Mouse (Mus musculus) heart, postnatal 0 days (tissue): ENCODE data around the gene Csnk2b. TPM values are rescaled to one million over a fixed set of nuclear protein-coding genes. Genes with fewer than 3 reads are reported as not detected.
"Not testable (repeated sequence)": the region's sequence is repeated elsewhere in the genome, so short reads cannot be mapped to it uniquely, and the experiment has no call there.

ENCODE experiments used
- ATAC-seq: fragments of 200-750 bp; cut with Nextera tagmentation; 2 replicates; pipeline ENCODE4 v1.8.0; 2017; ENCODE audit warnings: low read depth, moderate number of reproducible peaks, moderate library complexity; ENCODE audit not compliant: insufficient read depth
- DNase-seq: peaks from one replicate; pipeline ENCODE4 v3.0.0-alpha.2; 2016; ENCODE audit warnings: low spot score
- H3K27ac ChIP-seq: fragments of 300-500 bp; sonication (generic); 2 replicates; pipeline ENCODE4 v1.5.1; 2014; ENCODE audit warnings: low read depth, mild to moderate bottlenecking
- H3K27me3 ChIP-seq: fragments of 300-500 bp; sonication (generic); 2 replicates; pipeline ENCODE4 v1.6.1; 2014; ENCODE audit warnings: low read length, mixed read lengths; ENCODE audit not compliant: control insufficient read depth, insufficient read depth
- H3K36me3 ChIP-seq: fragments of 300-500 bp; sonication (generic); replicated peaks from 2 replicates; pipeline ENCODE4 v1.6.1; 2014; ENCODE audit warnings: low read length, mixed read lengths; ENCODE audit not compliant: control insufficient read depth, insufficient read depth
- H3K4me1 ChIP-seq: fragments of 300-500 bp; sonication (generic); 2 replicates; pipeline ENCODE4 v1.6.1; 2014; ENCODE audit warnings: antibody characterized with exemption; ENCODE audit not compliant: control insufficient read depth, insufficient read depth
- H3K4me2 ChIP-seq: fragments of 300-500 bp; sonication (generic); 2 replicates; pipeline ENCODE4 v1.6.1; 2014; ENCODE audit warnings: low read depth, mild to moderate bottlenecking, low read length, moderate library complexity
- H3K4me3 ChIP-seq: fragments of 300-500 bp; sonication (generic); 2 replicates; pipeline ENCODE4 v1.5.1; 2014; ENCODE audit warnings: low read depth, low read length
- H3K9ac ChIP-seq: fragments of 300-500 bp; sonication (generic); replicated peaks from 2 replicates; pipeline ENCODE4 v1.6.1; 2014; ENCODE audit warnings: low read depth, low read length, mixed read lengths
- H3K9me3 ChIP-seq: fragments of 300-500 bp; sonication (generic); replicated peaks from 2 replicates; pipeline ENCODE4 v1.6.1; 2016; ENCODE audit warnings: low read length; ENCODE audit not compliant: control insufficient read depth
- CTCF ChIP-seq: IDR thresholded peaks from 2 replicates; pipeline ENCODE4 v1.5.1; 2016; ENCODE audit warnings: antibody characterized with exemption, control low read depth, low read depth
- EP300 ChIP-seq: IDR thresholded peaks from 2 replicates; pipeline ENCODE4 v1.6.1; 2016; ENCODE audit warnings: antibody characterized with exemption, low read depth
- WGBS: fragments of 180-500 bp; shearing (Covaris S2); extraction: QIAGEN DNeasy Blood & Tissue Kit; methylation state at CpG from one replicate; pipeline ENCODE4 v1.1.7; 2014; 5-methylcytosine and 5-hydroxymethylcytosine counted together
- polyA plus RNA-seq: library from polyadenylated mRNA; unstranded; fragments of >200 nt; fragmentation: Nextera tagmentation; extraction: Ambion mirVana; gene quantifications from 2 replicates; pipeline ENCODE4 v1.2.1, GENCODE M21; 2015
- total RNA-seq: library from RNA; depleted of rRNA; stranded (reverse); fragments of >200 nt; gene quantifications from 2 replicates; pipeline ENCODE4 v1.2.3, GENCODE M21; 2014; ENCODE audit warnings: low replicate concordance

Csnk2b gene
- total and polyA plus RNA-seq, 2 experiments from 2014 or later: 232 to 244 TPM

DNA sequence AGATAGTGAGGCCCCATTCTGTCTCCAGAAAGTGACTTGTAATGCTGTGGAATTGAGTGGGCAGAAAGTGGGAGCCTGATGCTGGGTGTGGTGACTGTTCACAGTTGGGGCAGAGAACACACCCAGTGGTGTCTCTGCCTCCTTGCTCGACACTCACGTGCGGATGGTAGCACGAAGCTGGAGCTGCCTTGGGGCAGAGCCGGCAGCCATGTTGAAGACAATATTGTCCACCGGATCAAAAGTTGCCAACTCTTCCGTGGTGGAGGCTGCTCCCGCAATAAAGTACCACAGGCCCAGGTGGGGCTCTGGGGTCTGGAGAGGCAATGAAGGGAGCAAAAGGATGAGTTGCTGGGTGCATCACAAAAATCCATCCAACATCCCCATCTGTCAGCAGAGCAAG is 9.2 kb upstream of the Csnk2b start:
- Histone ChIP-seq H3K27ac (no peak overlapping the region), H3K4me3 (no peak overlapping the region), H3K27me3 (no peaks in the 10 kb centered on the region), H3K4me1 (peaks cover 10% of the 10 kb centered on the region), H3K9me3 (no peaks in the 10 kb centered on the region), H3K4me2 (no peak overlapping the region), H3K9ac (no peak overlapping the region), H3K36me3 (0 out of 2 replicates have a peak, but pooled peaks cover 13% of the 10 kb centered on the region)
- no peak for ATAC-seq
- WGBS: 88% methylated on average over 8 of the region's 8 CpGs
- DNase-seq: no peak
- no peak for TF ChIP-seq CTCF
- TF ChIP-seq EP300: no peak

GRCm38 (mm10) chr17:35128996-35129395 is 7.1 kb upstream of the Csnk2b start:
- 53% methylated on average over 11 of the region's 11 CpGs for WGBS
- H3K4me2 ChIP-seq: no peak overlapping the region
- no peaks in the 10 kb centered on the region for H3K9me3 ChIP-seq
- H3K9ac ChIP-seq: no peak overlapping the region
- no peaks in the 10 kb centered on the region for H3K27me3 ChIP-seq
- peaks cover 16% of the 10 kb centered on the region for H3K4me1 ChIP-seq
- H3K36me3 ChIP-seq: peaks cover 17% of the 10 kb centered on the region
- no peak overlapping the region for H3K27ac ChIP-seq
- ATAC-seq (no peak), DNase-seq (no peak)
- no peak overlapping the region for H3K4me3 ChIP-seq
- TF ChIP-seq CTCF (no peak), EP300 (no peak)

DNA sequence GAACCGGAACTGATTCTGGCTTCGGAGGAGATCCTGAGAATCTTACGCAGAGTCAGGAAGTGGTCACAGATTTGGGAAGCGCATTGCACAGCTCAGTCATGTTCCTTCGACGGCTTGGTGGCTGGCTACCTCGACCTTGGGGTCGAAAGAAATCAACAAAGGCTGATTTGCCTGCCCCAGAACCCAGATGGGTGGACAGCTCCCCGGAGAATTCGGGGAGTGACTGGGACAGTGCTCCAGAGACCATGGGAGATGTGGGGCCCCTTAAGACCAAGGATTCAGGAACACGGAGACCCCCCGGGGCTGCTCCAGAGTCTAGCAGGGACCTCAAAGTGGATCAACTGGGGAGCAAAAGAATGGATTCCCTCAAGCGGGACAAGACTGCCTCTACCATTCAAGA is 5.2 kb upstream of the Csnk2b start:
- 58% methylated on average over 13 of the region's 13 CpGs for WGBS
- Histone ChIP-seq H3K9me3 (no peaks in the 10 kb centered on the region), H3K4me3 (peak overlapping the region; percentile 64), H3K27me3 (no peaks in the 10 kb centered on the region), H3K4me2 (peak overlapping the region; percentile 68), H3K27ac (peak overlapping the region; percentile 89), H3K9ac (peak overlapping the region; percentile 76), H3K36me3 (peaks cover 21% of the 10 kb centered on the region), H3K4me1 (peaks cover 20% of the 10 kb centered on the region)
- ATAC-seq (no peak), DNase-seq (no peak)
- TF ChIP-seq CTCF: no peak
- no peak for TF ChIP-seq EP300

DNA sequence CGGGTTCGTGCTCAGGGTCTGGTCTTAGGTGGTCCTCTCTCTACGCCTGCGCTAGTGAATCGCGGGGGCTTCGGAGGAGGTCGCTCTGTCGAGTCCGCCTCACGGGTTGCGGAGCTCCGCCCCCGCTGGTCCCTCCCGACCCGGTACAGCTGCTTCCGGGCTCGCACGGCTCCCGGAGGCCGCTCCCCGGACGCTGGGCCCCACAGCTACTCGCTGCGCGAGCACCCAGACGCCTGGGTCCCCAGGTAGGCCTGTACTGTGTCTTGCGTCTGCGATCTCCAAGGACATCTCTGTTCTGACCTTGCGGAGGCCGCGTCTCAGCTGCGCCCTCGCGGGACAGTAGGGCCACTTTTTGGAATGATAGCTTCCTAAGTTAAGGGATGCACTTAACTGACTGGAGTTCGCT is 4.4 kb upstream of the Csnk2b start, which contains the start of gene D17H6S53E:
Gene D17H6S53E (plus strand): TSS at position 168 of the 406 bp plus-strand sequence.
- H3K4me2 ChIP-seq: peak within 1 kb of the TSS; percentile 68
- no peaks in the 10 kb centered on the region for H3K9me3 ChIP-seq
- no peak for TF ChIP-seq EP300
- no peak for TF ChIP-seq CTCF
- H3K4me3 ChIP-seq: peak within 1 kb of the TSS; percentile 64
- peaks cover 21% of the 10 kb centered on the region for H3K36me3 ChIP-seq
- ATAC-seq: peak; percentile 51
- peak; percentile 55 for DNase-seq
- WGBS: under 1% methylated on average over 36 of the region's 36 CpGs
- peak within 1 kb of the TSS; percentile 89 for H3K27ac ChIP-seq
- H3K4me1 ChIP-seq: peaks cover 20% of the 10 kb centered on the region
- H3K27me3 ChIP-seq: no peaks in the 10 kb centered on the region
- peak within 1 kb of the TSS; percentile 76 for H3K9ac ChIP-seq

DNA sequence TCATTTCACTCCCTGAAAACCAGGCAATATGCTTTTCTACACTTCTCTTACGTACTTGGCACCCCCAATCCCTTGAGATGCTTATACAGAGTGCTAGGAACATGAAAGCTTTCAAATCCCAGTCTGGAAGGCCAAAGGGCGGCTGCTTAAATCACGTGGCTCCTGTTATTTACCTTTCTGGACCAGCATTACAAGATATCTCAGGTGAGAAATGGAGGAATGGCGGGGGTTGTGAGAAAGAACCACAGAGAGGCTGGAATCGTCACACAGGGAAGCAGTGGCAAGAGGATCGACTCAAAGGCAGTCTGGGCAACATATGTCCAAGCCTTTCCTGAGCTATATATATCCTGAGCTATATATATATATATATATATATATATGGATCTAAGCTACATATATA is 3.7 kb upstream of the Csnk2b start:
- DNase-seq (no peak), ATAC-seq (no peak)
- Histone ChIP-seq H3K4me2 (peak overlapping the region; percentile 68), H3K4me3 (peak overlapping the region; percentile 64), H3K9me3 (no peaks in the 10 kb centered on the region), H3K9ac (peak overlapping the region; percentile 76), H3K27ac (peak overlapping the region; percentile 89), H3K27me3 (no peaks in the 10 kb centered on the region), H3K4me1 (peaks cover 20% of the 10 kb centered on the region), H3K36me3 (peaks cover 21% of the 10 kb centered on the region)
- TF ChIP-seq CTCF (no peak), EP300 (no peak)
- WGBS: 23% methylated on average over 6 of the region's 6 CpGs

DNA sequence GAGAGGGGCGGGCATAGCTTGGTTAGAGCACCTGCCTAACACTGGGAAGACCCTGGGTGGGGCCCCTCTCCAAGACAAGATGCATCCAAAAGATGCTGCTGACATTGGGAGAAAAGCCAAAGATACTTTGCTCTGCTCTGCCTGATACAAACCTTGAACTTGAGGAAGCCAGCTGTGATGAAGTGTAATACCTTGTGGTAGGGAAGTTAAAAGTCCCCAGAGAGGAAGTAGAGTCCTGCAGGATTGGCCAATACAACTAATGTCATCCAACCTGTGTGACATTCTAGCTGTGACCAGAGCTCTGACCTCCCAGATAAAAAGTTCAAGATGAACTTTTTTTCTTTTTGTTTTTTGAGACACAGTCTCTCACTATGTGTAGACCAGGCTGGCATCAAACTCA is 3.2 kb upstream of the Csnk2b start:
- Histone ChIP-seq H3K4me3 (no peak overlapping the region), H3K9me3 (no peaks in the 10 kb centered on the region), H3K4me2 (no peak overlapping the region), H3K9ac (0 out of 2 replicates have a peak overlapping the region, but pooled peaks have one; percentile 76), H3K4me1 (peaks cover 20% of the 10 kb centered on the region), H3K36me3 (peaks cover 17% of the 10 kb centered on the region), H3K27me3 (no peaks in the 10 kb centered on the region), H3K27ac (no peak overlapping the region)
- DNase-seq (no peak), ATAC-seq (no peak)
- WGBS: 100% methylated on average over 1 of the region's 1 CpGs
- no peak for TF ChIP-seq CTCF
- no peak for TF ChIP-seq EP300

- H3K9ac ChIP-seq, DNase-seq, H3K4me3 ChIP-seq, H3K27me3 ChIP-seq, ATAC-seq, H3K4me2 ChIP-seq, H3K27ac ChIP-seq, H3K9me3 ChIP-seq: not testable (repeated sequence)
- WGBS: 87% methylated on average over 12 of the region's 12 CpGs
- Histone ChIP-seq H3K36me3 (peaks cover 21% of the 10 kb centered on the region), H3K4me1 (peaks cover 20% of the 10 kb centered on the region)
Observed at GRCm38 (mm10) chr17:35124261-35124896, 2.5 kb upstream of the Csnk2b start.

DNA sequence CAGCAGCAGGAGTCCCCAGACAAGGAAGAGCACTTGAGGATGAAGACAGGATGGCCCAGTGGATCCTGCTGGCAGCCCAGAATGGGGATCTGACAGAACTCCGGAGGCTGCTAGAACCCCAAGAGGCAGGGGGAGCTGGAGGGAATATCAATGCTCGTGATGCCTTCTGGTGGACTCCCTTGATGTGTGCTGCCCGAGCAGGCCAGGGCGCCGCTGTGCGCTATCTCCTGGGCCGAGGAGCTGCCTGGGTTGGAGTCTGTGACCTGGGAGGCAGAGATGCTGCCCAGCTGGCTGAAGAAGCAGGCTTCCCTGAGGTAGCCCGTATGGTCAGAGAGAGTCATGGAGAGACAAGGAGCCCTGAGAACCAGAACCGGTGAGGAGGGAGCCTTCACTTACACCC is 1.4 kb upstream of the Csnk2b start:
- not testable (repeated sequence) for ATAC-seq, DNase-seq, H3K4me3 ChIP-seq, H3K27me3 ChIP-seq, H3K9me3 ChIP-seq, H3K4me2 ChIP-seq, H3K27ac ChIP-seq, H3K9ac ChIP-seq
- WGBS: 87% methylated on average over 9 of the region's 9 CpGs
- Histone ChIP-seq H3K36me3 (peaks cover 25% of the 10 kb centered on the region), H3K4me1 (peaks cover 20% of the 10 kb centered on the region)
